Mouse (Mus musculus): ENCODE data around the gene Mst1. TPM values are rescaled to one million over a fixed set of nuclear protein-coding genes. Genes with fewer than 3 reads are reported as not detected.
A peak's percentile ranks its signal among the peaks of the same experiment; 100 is the strongest.

The Mst1 gene
- total RNA-seq, 2 experiments from 2014 or later = not detected

GRCm38 (mm10) chr9:108112719-108113340 is 32.6 kb downstream of the Mst1 start:
- Histone ChIP-seq H3K4me3 (no peak overlapping the region), H3K27ac (no peak overlapping the region)
- no peak for TF ChIP-seq CTCF (conservative IDR thresholded peaks at IDR 0.05)
- DNase-seq (ENCODE audit: low spot score in 2 of 2) = no peak

GRCm38 (mm10) chr9:108115290-108116077 is 35.2 kb downstream of the Mst1 start:
- DNase-seq (ENCODE audit: low spot score in 2 of 2) = no peak
- H3K27ac ChIP-seq = peak overlapping the region; percentile 53; the same call in 1 of the 2 replicates

GRCm38 (mm10) chr9:108117143-108117542 is 36.9 kb downstream of the Mst1 start:
- Histone ChIP-seq H3K4me3 (no peak overlapping the region), H3K27ac (no peak overlapping the region)
- TF ChIP-seq CTCF (conservative IDR thresholded peaks at IDR 0.05) = no peak
- no peak for DNase-seq (ENCODE audit: low spot score in 2 of 2)

More at GRCm38 (mm10) chr9:108115290-108116077, 35.2 kb downstream of the Mst1 start:
- H3K4me3 ChIP-seq = no peak overlapping the region
- TF ChIP-seq CTCF (conservative IDR thresholded peaks at IDR 0.05) = no peak

- H3K27ac ChIP-seq = peak overlapping the region; percentile 39; the same call in 1 of the 2 replicates
- TF ChIP-seq CTCF (conservative IDR thresholded peaks at IDR 0.05) = no peak
- no peak for DNase-seq (ENCODE audit: low spot score in 2 of 2)
- H3K4me3 ChIP-seq = no peak overlapping the region
Observed at GRCm38 (mm10) chr9:108119891-108120411, 39.7 kb downstream of the Mst1 start.

GRCm38 (mm10) chr9:108120671-108121070 is 40.4 kb downstream of the Mst1 start:
- no peak for DNase-seq (ENCODE audit: low spot score in 2 of 2)
- peak overlapping the region; percentile 39; the same call in 1 of the 2 replicates for H3K27ac ChIP-seq
- H3K4me3 ChIP-seq = no peak overlapping the region
- no peak for TF ChIP-seq CTCF (conservative IDR thresholded peaks at IDR 0.05)

- no peak for TF ChIP-seq CTCF (conservative IDR thresholded peaks at IDR 0.05)
- no peak for DNase-seq (ENCODE audit: low spot score in 2 of 2)
- Histone ChIP-seq H3K4me3 (no peak overlapping the region), H3K27ac (peak overlapping the region; percentile 28; the same call in 1 of the 2 replicates)
Observed at GRCm38 (mm10) chr9:108121170-108121969, 41.1 kb downstream of the Mst1 start.

- DNase-seq (ENCODE audit: low spot score in 2 of 2) = no peak
- TF ChIP-seq CTCF (conservative IDR thresholded peaks at IDR 0.05) = no peak
- H3K27ac ChIP-seq = no peak overlapping the region
Observed at GRCm38 (mm10) chr9:108123916-108124315, 43.7 kb downstream of the Mst1 start.

GRCm38 (mm10) chr9:108125731-108126130 is 45.5 kb downstream of the Mst1 start:
- Histone ChIP-seq H3K27ac (peak overlapping the region; percentile 57; the same call in 1 of the 2 replicates), H3K4me3 (no peak overlapping the region)
- no peak for TF ChIP-seq CTCF (conservative IDR thresholded peaks at IDR 0.05)
- no peak for DNase-seq (ENCODE audit: low spot score in 2 of 2)

More at GRCm38 (mm10) chr9:108123916-108124315, 43.7 kb downstream of the Mst1 start:
- H3K4me3 ChIP-seq = no peak overlapping the region

GRCm38 (mm10) chr9:108126436-108127180 is 46.4 kb downstream of the Mst1 start:
- TF ChIP-seq CTCF (conservative IDR thresholded peaks at IDR 0.05) = no peak
- DNase-seq (ENCODE audit: low spot score in 2 of 2) = no peak

GRCm38 (mm10) chr9:108128248-108128647 is 48.0 kb downstream of the Mst1 start:
- no peak for TF ChIP-seq CTCF (conservative IDR thresholded peaks at IDR 0.05)
- peak in 1 of 2 experiments; percentile 44 for DNase-seq (ENCODE audit: low spot score in 2 of 2)
- H3K27ac ChIP-seq = peak overlapping the region; percentile 79
- H3K4me3 ChIP-seq = no peak overlapping the region

More at GRCm38 (mm10) chr9:108126436-108127180, 46.4 kb downstream of the Mst1 start:
- peak overlapping the region; percentile 79 for H3K27ac ChIP-seq
- no peak overlapping the region for H3K4me3 ChIP-seq

GRCm38 (mm10) chr9:108129042-108129948 is 49.1 kb downstream of the Mst1 start:
- DNase-seq (ENCODE audit: low spot score in 2 of 2) = no peak
- peak overlapping the region; percentile 79 for H3K27ac ChIP-seq

More at GRCm38 (mm10) chr9:108129042-108129948, 49.1 kb downstream of the Mst1 start:
- H3K4me3 ChIP-seq = no peak overlapping the region
- TF ChIP-seq CTCF (conservative IDR thresholded peaks at IDR 0.05) = no peak
